Mouse (Mus musculus): ENCODE results near the gene Ldhc.
"Not testable (repeated sequence)": the region's sequence is repeated elsewhere in the genome, so short reads cannot be mapped to it uniquely, and the experiment has no call there.

The Ldhc gene

DNA sequence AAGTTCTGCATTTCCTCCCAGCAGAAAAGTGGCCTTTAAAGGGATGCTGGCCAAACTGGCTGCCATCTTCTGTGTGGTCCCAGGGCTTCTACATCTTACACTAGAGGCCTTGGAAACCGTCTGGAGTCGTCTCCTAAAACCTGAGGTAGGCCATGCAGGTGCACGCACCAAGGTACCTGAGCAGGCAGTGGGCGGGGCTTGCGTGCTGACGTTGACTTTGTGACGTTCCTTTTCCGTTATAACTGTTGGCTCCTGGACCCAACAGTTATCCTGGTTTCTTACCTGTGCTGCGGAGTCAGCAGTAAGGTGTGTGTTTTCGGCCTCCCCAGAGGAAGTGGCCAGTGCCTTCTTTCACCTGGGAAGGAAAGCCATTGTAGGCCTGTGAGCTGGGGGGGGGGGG lies at the start of gene Ldhc:
Gene Ldhc, plus strand, starts transcription at position 208 of the 400 bp plus-strand sequence.
- peak; percentile 62 for DNase-seq (ENCODE audit: low read depth, low spot score)

DNA sequence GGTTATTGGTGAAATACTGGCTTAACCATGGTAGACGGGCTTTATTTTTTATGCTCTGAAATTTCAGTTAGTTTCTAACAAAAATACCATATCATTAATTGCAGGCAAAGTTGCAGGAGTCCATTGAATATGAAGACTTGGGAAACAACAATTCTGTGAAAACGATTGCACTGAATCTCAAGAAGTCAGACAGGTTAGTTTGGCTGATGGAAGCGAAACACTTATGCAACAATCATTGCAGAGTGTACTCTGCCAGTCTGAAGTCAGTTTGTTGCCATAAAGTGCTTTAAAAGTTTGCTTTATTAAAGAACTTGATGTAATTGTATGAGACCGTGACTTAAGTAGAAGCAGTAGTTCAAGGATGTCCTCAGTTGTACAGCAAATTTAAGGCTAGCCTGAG lies 47.0 kb upstream of the Ldhc start:
- no peak for DNase-seq (ENCODE audit: low read depth, low spot score)

DNA sequence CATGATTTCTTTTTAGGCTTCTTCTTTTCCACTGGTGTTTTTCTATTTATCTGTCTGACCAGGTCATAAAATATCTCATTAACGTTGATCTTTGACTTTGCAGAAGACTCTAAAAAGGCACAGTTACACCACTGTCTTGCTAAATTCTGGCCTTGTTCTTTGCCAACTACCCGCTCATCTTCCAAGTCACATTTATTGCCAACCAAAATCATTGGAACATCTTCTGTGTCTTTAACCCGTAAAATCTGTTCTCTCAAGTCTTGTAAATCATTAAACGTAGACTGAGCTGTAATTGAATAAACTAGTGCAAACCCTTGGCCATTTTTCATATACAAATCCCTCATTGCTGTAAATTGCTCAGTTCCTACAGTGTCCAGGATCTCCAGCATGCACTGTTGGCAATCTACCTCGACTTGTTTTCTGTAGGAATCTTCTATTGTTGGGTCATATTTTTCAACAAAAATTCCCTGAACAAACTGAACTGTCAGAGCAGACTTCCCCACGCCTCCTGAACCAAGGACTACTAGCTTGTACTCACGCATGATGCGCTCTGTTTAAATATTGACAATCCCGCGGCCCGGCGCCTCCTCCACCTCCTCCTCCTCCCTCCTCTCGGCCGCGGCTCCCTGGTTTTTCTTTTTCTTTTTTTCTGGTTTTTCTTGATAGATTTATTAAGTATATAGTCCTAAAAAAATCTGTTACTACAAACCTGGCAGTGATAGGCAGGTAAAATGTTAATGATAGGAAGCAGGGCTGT lies 39.9 kb upstream of the Ldhc start:
- not testable (repeated sequence) for DNase-seq (ENCODE audit: low read depth, low spot score)

DNA sequence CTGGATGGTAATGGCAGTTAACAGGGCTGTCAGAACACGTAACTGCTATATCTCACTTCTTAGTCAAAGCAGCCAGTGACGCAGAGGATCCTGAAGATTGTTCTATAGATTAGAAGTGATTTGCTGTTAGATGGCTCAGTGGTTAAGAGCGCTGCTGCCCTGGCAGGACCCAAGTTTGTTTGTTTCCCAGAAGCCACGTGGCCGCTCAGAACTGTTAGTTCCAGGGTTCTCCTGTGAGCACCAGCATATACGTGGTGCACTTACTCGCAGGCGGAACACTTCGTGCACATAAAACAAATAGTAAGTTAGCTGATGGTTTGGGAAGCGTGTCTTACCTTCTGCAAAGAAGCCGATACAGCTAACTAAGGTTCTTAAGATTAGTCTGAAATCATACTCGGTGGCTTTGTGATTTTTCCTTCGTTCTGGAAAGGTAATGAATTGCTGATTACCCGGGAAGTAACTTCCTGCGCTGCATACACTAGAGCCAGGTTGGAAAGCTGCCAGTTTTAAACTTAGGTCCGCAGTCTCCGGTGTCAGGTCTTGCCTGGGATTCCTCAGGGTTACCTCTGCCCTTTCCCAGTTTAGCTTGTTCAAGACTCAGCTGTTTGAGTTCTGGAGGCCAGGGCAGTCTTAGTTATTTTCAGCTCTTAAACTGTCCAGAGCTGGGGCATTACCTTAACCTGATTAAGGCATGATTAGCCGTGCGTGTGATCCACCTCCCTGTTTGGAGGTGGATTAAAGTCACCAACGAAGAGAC lies 33.8 kb upstream of the Ldhc start:
- peak; percentile 40 for DNase-seq (ENCODE audit: low read depth, low spot score)

DNA sequence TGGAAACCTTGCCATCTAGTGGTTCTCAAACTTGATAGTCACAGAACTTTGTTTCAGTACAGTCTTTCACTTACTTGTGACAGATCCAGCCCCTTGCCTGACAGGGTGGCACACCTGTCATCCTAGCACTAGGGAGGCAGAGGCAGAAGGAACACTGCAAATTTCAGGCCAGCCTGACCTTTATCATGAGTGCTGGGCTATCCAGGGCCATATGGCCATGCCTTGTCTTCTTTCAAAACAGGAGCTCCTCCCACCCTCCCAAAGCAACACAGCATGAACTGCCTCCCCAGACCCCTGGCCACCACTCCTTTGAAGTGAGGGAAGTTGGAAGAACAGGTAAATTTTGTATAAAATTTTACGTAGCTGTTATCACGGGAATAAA lies 33.2 kb upstream of the Ldhc start:
- no peak for DNase-seq (ENCODE audit: low read depth, low spot score)

DNA sequence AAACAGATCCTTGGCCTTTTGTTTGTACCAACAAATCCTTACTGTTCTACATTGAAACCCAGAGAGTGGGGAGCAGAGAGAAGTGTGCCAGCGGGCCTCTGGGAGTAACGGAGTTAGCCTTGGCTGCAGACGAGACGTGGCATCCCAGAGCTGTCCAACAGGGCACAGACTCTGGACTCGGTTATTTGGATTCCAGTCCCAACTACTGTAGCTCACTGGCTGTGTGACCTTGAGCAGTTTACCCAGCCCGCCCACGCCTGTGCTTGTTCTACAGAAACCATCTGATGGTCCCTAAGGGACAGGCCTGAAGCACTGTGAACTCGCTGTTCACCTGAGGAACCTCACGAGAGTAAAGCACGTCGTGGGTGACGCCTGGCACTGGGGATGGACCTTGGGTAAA lies 31.1 kb upstream of the Ldhc start:
- DNase-seq (ENCODE audit: low read depth, low spot score): peak; percentile 53

DNA sequence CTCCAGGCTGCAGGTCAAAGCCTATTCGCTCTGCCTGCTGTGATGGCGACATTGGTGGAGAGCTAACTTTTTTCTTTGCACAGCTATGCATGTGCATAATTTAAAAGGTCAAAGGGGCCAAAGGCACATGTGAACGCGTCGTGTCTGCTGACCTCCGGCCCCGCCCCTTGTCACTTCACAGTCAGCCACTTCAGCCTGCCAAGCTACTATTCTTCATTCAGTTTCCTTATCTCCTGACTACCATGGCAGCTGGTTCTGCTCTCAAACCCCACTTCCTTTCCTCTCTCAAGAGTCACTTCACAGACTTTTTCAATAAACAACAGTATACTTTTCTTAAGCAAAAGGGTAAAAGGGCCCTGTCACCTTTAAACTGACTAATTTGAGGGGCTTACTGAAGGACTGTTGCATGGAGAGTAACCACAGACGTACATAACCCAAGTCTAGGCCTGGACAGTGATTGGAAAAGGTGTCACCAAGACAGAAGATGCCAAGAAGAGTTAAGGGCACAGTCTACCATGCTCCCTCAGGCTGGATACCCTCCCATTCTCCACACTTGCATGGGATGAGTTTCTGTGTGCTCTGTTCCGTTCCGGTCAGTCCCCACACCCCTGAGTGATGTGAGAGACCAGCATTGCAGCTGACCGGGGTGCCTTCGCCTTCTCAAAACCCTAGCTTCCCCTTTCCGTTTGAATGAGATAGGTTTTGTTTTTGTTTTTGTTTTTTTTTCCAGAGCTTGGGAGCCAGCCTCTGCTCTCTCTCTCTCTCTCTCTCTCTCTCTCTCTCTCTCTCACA lies 30.0 kb upstream of the Ldhc start:
- no peak for DNase-seq (ENCODE audit: low read depth, low spot score)

GRCm38 (mm10) chr7:46831693-46832092 lies 29.3 kb upstream of the Ldhc start:
- DNase-seq (ENCODE audit: low read depth, low spot score): no peak

DNA sequence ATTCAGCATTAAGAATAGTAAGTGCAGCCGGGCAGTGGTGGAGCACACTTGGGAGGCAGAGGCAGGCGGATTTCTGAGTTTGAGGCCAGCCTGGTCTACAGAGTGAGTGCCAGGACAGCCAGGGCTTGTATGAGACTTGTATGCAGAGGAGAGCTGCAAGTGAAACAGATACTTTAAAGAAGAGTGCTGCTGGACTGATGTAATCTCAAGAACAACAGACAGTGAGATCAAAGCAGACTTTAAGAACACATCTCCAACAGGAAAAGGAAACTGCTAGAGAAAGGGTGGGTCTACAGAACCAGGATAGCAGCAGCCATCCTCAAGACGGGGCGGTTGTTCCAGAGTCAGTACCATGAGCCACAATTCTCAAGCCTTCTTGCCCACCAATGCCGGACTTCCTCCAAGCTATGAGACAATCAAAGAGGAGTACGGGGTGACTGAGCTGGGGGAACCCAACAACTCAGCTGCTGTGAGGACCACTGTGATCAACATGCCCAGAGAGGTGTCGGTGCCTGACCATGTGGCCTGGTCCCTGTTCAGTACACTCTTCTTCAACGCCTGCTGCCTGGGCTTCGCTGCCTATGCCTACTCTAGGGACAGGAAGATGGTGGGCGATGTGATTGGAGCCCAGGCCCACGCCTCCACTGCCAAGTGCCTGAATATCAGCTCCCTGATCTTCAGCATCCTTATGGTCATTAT lies 28.7 kb upstream of the Ldhc start:
- DNase-seq (ENCODE audit: low read depth, low spot score): not testable (repeated sequence)

DNA sequence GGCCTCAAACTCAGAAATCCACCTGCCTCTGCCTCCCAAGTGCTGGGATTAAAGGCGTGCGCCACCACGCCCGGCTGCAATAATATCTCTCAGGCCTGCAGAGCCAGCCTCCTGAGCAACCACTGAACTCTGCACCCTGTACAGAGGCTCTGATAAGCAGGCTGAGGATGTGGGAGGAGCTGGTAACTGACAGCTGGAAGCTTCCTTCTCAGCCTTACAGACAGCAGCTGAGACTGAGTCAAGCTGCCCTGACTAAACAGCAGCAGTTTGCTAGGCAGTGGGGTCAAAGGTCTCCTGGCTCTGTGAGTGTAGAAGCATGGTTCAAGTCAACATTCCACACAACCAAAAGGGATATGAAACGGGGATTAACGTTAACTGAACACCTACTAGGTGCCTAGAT lies 27.7 kb upstream of the Ldhc start:
- peak; percentile 38 for DNase-seq (ENCODE audit: low read depth, low spot score)

- DNase-seq (ENCODE audit: low read depth, low spot score): no peak
Observed at GRCm38 (mm10) chr7:46833670-46834255, 27.2 kb upstream of the Ldhc start.

GRCm38 (mm10) chr7:46834994-46835610 lies 25.9 kb upstream of the Ldhc start:
- no peak for DNase-seq (ENCODE audit: low read depth, low spot score)

DNA sequence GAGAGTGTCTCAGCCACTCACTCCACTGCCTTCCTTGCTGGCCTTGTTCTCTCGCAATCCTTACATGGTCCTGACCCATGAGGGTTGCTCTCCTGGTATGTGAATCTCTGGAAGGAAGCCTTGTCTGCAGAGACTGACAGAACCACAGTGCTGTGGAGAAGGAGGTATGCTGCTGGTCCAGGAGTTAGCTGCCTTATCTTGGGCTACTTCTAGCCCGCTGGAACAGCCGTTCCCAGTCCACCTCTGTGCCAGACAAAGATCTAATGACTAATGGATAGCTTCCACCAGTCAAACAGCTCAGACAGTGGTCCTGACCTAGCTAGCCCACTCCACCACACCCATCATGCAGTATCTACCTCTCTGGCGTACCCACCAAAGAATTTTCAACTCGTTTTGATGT lies 24.6 kb upstream of the Ldhc start:
- no peak for DNase-seq (ENCODE audit: low read depth, low spot score)

GRCm38 (mm10) chr7:46837073-46837472 lies 23.9 kb upstream of the Ldhc start:
- DNase-seq (ENCODE audit: low read depth, low spot score): no peak

GRCm38 (mm10) chr7:46838104-46838671 lies 22.8 kb upstream of the Ldhc start:
- peak; percentile 73 for DNase-seq (ENCODE audit: low read depth, low spot score)

- peak; percentile 94 for DNase-seq (ENCODE audit: low read depth, low spot score)
Observed at GRCm38 (mm10) chr7:46838891-46839302, 22.1 kb upstream of the Ldhc start.

DNA sequence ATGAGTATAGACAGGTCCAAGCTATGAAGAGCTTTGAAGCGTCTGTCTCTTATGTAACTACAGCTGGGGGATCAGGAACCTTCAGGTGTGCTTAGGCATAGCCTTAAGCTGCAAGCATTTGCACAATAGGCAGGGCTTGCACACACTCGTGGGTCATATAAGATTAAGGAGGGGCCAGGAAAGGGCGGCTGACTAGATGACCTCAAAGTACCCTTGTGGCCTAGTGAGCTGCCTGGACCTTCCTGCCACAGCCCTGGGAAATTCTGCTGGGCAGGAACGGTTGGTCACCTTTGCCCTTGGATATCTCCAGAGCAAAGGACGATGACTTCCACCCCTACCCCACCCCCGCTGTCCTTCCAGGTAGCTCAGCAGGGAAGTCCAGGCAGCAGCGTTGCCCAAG lies 21.6 kb upstream of the Ldhc start:
- no peak for DNase-seq (ENCODE audit: low read depth, low spot score)

- no peak for DNase-seq (ENCODE audit: low read depth, low spot score)
Observed at GRCm38 (mm10) chr7:46839861-46840260, 21.1 kb upstream of the Ldhc start.

GRCm38 (mm10) chr7:46840326-46840725 lies 20.7 kb upstream of the Ldhc start:
- no peak for DNase-seq (ENCODE audit: low read depth, low spot score)

- DNase-seq (ENCODE audit: low read depth, low spot score): no peak
Observed at GRCm38 (mm10) chr7:46840787-46841525, 20.0 kb upstream of the Ldhc start, which contains the start of gene Ldha. Gene Ldha (plus strand): TSS chr7:46841475.

All from R1 (cell line).